ENCODE assay signal across 8 mouse cellular contexts in the genomic region with DNA sequence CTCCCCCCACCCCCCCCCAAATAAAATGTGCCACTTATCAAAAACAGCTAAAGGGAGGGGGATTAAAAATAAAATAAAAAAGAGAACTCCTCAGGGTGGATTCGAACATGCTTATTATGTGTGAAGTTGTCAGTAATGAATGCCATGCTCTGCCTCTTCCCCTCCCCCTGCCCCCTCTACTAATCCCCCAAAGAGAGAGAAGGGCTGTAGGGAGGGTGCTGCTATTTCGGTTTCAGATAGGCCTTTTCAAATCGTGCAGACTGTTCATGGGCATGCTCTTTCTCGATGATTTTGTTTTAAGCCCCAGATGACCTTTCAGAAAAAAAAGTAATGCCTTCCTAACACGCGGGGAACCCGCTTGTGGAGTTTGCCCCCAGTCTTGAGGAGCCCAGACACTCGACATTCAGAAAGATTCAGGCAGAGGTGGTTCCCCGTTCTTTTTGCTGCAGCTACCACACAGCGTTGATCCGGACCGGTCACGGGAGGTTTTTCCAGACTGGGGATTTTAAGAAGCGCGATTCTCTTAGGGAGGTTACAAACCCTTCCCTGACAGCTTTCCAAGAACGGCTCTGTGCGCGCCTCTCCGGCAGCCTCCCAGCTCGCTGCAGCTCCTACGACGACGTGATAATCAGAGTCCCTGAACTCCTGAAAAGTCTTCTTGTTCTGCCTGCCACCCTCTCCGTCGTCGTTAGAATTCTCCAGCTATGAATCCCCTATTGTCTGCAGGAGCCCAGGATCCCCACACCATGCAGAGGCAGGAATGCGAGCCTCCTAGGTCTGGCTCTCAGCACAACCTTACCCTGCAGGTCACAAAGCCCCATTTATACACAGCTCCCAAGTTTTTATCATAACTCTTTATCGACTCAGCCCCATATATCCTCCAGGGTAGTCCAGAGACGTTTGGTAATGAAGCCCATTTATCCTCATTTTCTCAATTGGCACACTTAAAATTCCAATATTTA.
DNase-seq lines count a peak whose midpoint lies in the region; ATAC-seq lines count a peak whose summit lies in the region.

No protein-coding gene starts in this region.

- H3K27ac ChIP-seq in limb, embryonic 11.5 days (replicated peaks; ENCODE audit: low read depth, low read length) = peak overlapping the region; percentile 44; the same call in 1 of the 2 replicates

- DNase-seq in cerebellum, postnatal 14 days = peak; percentile 9 to 11
- DNase-seq in cerebellum, adult 11-12 months = no peak
- DNase-seq in right cerebral cortex, postnatal 10 days (ENCODE audit: low spot score in 2 of 2) = peak; percentile 36 to 39
- DNase-seq in right cerebral cortex, postnatal 36 days (ENCODE audit: low spot score in 2 of 2) = no peak
- DNase-seq in limb, embryonic 11.5 days (ENCODE audit: low spot score) = peak; percentile 55
- DNase-seq in retina, postnatal 1 day = peak; percentile 55
- no peak for DNase-seq in layer of hippocampus, postnatal 25 days (ENCODE audit: extremely low spot score in 1 of 2, low spot score in 1 of 2)
- no peak for DNase-seq in cerebellum, adult 8-10 months

- no peaks in the 10 kb centered on the region for H3K9me3 ChIP-seq in limb, embryonic 11.5 days (ENCODE audit: control insufficient read depth, low read length)

- ATAC-seq in limb, embryonic 11.5 days (ENCODE audit: insufficient number of reproducible peaks, low FRiP score, low TSS enrichment, low read depth) = no peak

- WGBS in limb, embryonic 11.5 days = 3% methylated on average over 29 of the region's 29 CpGs

- peak overlapping the region; percentile 40 for H3K4me2 ChIP-seq in limb, embryonic 11.5 days (ENCODE audit: low read depth, severe bottlenecking)

- H3K36me3 ChIP-seq in limb, embryonic 11.5 days (ENCODE audit: control insufficient read depth, insufficient read depth, low read length) = no peaks in the 10 kb centered on the region

- H3K4me1 ChIP-seq in limb, embryonic 11.5 days (ENCODE audit: control insufficient read depth, insufficient read depth, low read length) = peaks cover 3% of the 10 kb centered on the region; the same call in 1 of the 2 replicates

- peak overlapping the region; percentile 5; the same call in 1 of the 2 replicates for H3K9ac ChIP-seq in limb, embryonic 11.5 days (ENCODE audit: low read length)

- H3K27me3 ChIP-seq in limb, embryonic 11.5 days (ENCODE audit: control insufficient read depth, insufficient read depth, low read length) = 0 out of 2 replicates have a peak, but pooled peaks cover 3% of the 10 kb centered on the region

- no peak overlapping the region; the same call in 1 of the 2 replicates for H3K4me3 ChIP-seq in limb, embryonic 11.5 days (ENCODE audit: low read depth, low read length)

Comparison
In these comparisons a context has a peak if more than half of its experiments do, and no peak if none do; other contexts are left out.
1. DNase-seq: peak in cerebellum, postnatal 14 days (2 of 2), right cerebral cortex, postnatal 10 days (2 of 2), limb, embryonic 11.5 days (single experiment) and retina, postnatal 1 day (single experiment); none in cerebellum, adult 11-12 months (single experiment), right cerebral cortex, postnatal 36 days (0 of 2), layer of hippocampus, postnatal 25 days (0 of 2) and cerebellum, adult 8-10 months (single experiment).